ENCODE assay signal across 28 mouse cellular contexts in genomic region chr1:125721104-125721758, GRCm38 (mm10). TPM values are rescaled to one million over a fixed set of nuclear protein-coding genes. Genes with fewer than 3 reads are reported as not detected.
DNase-seq lines count a peak whose midpoint lies in the region; ATAC-seq and TF ChIP-seq lines count a peak whose summit lies in the region.
"Had no signal": no experiment of that assay in that cellular context is flagged by ENCODE, and none has a peak within 500 bp of the region (broad histone marks: within the 10 kb centered on the region; RNA-seq: fewer than 3 reads in every experiment).

No protein-coding gene starts in this region.

- H3K27me3 ChIP-seq in intestine, embryonic 14.5 days (replicated peaks; ENCODE audit: control insufficient read depth, insufficient read depth, low read length): no peaks in the 10 kb centered on the region
- H3K27me3 ChIP-seq in intestine, postnatal 0 days (replicated peaks; ENCODE audit: control insufficient read depth, insufficient read depth, low read length): no peaks in the 10 kb centered on the region
- no peaks in the 10 kb centered on the region for H3K27me3 ChIP-seq in stomach, embryonic 15.5 days (replicated peaks)
- H3K27me3 ChIP-seq in kidney, embryonic 14.5 days (ENCODE audit: control insufficient read depth, insufficient read depth, low read length): no peaks in the 10 kb centered on the region
- H3K27me3 ChIP-seq: embryonic facial prominence, embryonic 12.5 days; embryonic facial prominence, embryonic 15.5 days; heart, embryonic 13.5 days; hindbrain, embryonic 12.5 days; hindbrain, embryonic 15.5 days had no signal

- DNase-seq in heart, adult 11 months: peak; percentile 37
- DNase-seq in heart, postnatal 25 days (ENCODE audit: low spot score): no peak
- DNase-seq in intestine, embryonic 14.5 days (ENCODE audit: low spot score): no peak
- no peak for DNase-seq in thymus, postnatal 36 days
- DNase-seq: adrenal gland, adult 8-10 months; adrenal gland, postnatal 25 days; cerebellum, adult 18-20 months; cerebellum, adult 9-10 months; cerebellum, postnatal 14 days; forebrain, postnatal 0 days; gastrocnemius, adult 2 months; gastrocnemius, postnatal 14 days; heart, adult 2 months; heart, postnatal 14 days had no signal

- H3K27ac ChIP-seq in intestine, embryonic 14.5 days (ENCODE audit: low read depth): no peak overlapping the region
- no peak overlapping the region; the same call in 1 of the 2 replicates for H3K27ac ChIP-seq in intestine, postnatal 0 days (ENCODE audit: low read depth, low read length)
- H3K27ac ChIP-seq in stomach, embryonic 15.5 days: no peak overlapping the region
- no peak overlapping the region for H3K27ac ChIP-seq in kidney, embryonic 14.5 days (ENCODE audit: low read depth, low read length)
- H3K27ac ChIP-seq: embryonic facial prominence, embryonic 12.5 days; embryonic facial prominence, embryonic 15.5 days; gastrocnemius, adult 2 months; heart, adult 2 months; heart, embryonic 10.5 days; heart, embryonic 13.5 days; hindbrain, embryonic 12.5 days; hindbrain, embryonic 15.5 days had no signal

- H3K9me3 ChIP-seq in intestine, embryonic 14.5 days (ENCODE audit: control insufficient read depth, low read length): no peaks in the 10 kb centered on the region
- no peaks in the 10 kb centered on the region for H3K9me3 ChIP-seq in intestine, postnatal 0 days (ENCODE audit: control insufficient read depth)
- no peaks in the 10 kb centered on the region for H3K9me3 ChIP-seq in stomach, embryonic 15.5 days
- H3K9me3 ChIP-seq in kidney, embryonic 14.5 days (ENCODE audit: control insufficient read depth, low read length): no peaks in the 10 kb centered on the region
- H3K9me3 ChIP-seq: embryonic facial prominence, embryonic 12.5 days; embryonic facial prominence, embryonic 15.5 days; heart, embryonic 10.5 days; heart, embryonic 13.5 days; hindbrain, embryonic 12.5 days; hindbrain, embryonic 15.5 days had no signal

- ATAC-seq in intestine, embryonic 14.5 days (replicated peaks; ENCODE audit: low FRiP score, low TSS enrichment, low read depth): peak; percentile 37
- peak; percentile 89 for ATAC-seq in intestine, postnatal 0 days
- 0 out of 2 replicates have a peak, but pooled peaks have one; percentile 41 for ATAC-seq in stomach, embryonic 15.5 days (ENCODE audit: insufficient read depth, low FRiP score, low read depth)
- no peak for ATAC-seq in cerebellum, adult (ENCODE audit: insufficient number of reproducible peaks, low FRiP score, low TSS enrichment)
- ATAC-seq in kidney, embryonic 14.5 days (ENCODE audit: low FRiP score, low TSS enrichment): no peak
- ATAC-seq: activated CD4-positive, CD25-positive, alpha-beta regulatory T cell, adult 4 months; forebrain, embryonic 14.5 days; forebrain, postnatal 0 days had no signal

- TF ChIP-seq CTCF in intestine, postnatal 0 days (IDR thresholded peaks at IDR 0.05; ENCODE audit: low read depth): no peak

- H3K9ac ChIP-seq in intestine, embryonic 14.5 days (ENCODE audit: low read length): no peak overlapping the region
- H3K9ac ChIP-seq in intestine, postnatal 0 days (ENCODE audit: low read depth, low read length): no peak overlapping the region
- H3K9ac ChIP-seq in stomach, embryonic 15.5 days: no peak overlapping the region
- H3K9ac ChIP-seq in kidney, embryonic 14.5 days (ENCODE audit: low read depth, low read length): no peak overlapping the region
- H3K9ac ChIP-seq: embryonic facial prominence, embryonic 12.5 days; embryonic facial prominence, embryonic 15.5 days; forebrain, postnatal 0 days; heart, embryonic 13.5 days; hindbrain, embryonic 12.5 days; hindbrain, embryonic 15.5 days had no signal

- H3K4me3 ChIP-seq in intestine, embryonic 14.5 days (ENCODE audit: low read depth, low read length): no peak overlapping the region
- H3K4me3 ChIP-seq in intestine, postnatal 0 days (ENCODE audit: low read depth, low read length): no peak overlapping the region
- H3K4me3 ChIP-seq in stomach, embryonic 15.5 days (replicated peaks): no peak overlapping the region
- H3K4me3 ChIP-seq in kidney, embryonic 14.5 days (ENCODE audit: low read length): no peak overlapping the region
- H3K4me3 ChIP-seq: embryonic facial prominence, embryonic 12.5 days; embryonic facial prominence, embryonic 15.5 days; gastrocnemius, adult 2 months; heart, adult 2 months; heart, embryonic 10.5 days; heart, embryonic 13.5 days; hindbrain, embryonic 12.5 days; hindbrain, embryonic 15.5 days had no signal

- no peaks in the 10 kb centered on the region for H3K4me1 ChIP-seq in intestine, embryonic 14.5 days (replicated peaks; ENCODE audit: control insufficient read depth, insufficient read depth, low read length)
- 0 out of 2 replicates have a peak, but pooled peaks cover 2% of the 10 kb centered on the region for H3K4me1 ChIP-seq in intestine, postnatal 0 days (replicated peaks; ENCODE audit: control insufficient read depth, insufficient read depth, low read length)
- no peaks in the 10 kb centered on the region for H3K4me1 ChIP-seq in stomach, embryonic 15.5 days
- H3K4me1 ChIP-seq in kidney, embryonic 14.5 days (ENCODE audit: control insufficient read depth, insufficient read depth, low read length): no peaks in the 10 kb centered on the region
- H3K4me1 ChIP-seq: embryonic facial prominence, embryonic 12.5 days; embryonic facial prominence, embryonic 15.5 days; hindbrain, embryonic 12.5 days; hindbrain, embryonic 15.5 days had no signal

- WGBS in intestine, embryonic 14.5 days: 91% methylated on average over 12 of the region's 12 CpGs
- WGBS in intestine, postnatal 0 days: 77% methylated on average over 12 of the region's 12 CpGs
- WGBS in stomach, embryonic 15.5 days: 85% methylated on average over 12 of the region's 12 CpGs
- 89% methylated on average over 12 of the region's 12 CpGs for WGBS in kidney, embryonic 14.5 days

- intact Hi-C loops in heart, postnatal 25 days (cut with DNase I): no loop called here

- no peaks in the 10 kb centered on the region for H3K36me3 ChIP-seq in intestine, embryonic 14.5 days (ENCODE audit: control insufficient read depth, insufficient read depth, low read length)
- H3K36me3 ChIP-seq in intestine, postnatal 0 days (ENCODE audit: control insufficient read depth, insufficient read depth): no peaks in the 10 kb centered on the region
- no peaks in the 10 kb centered on the region for H3K36me3 ChIP-seq in stomach, embryonic 15.5 days
- H3K36me3 ChIP-seq in kidney, embryonic 14.5 days (ENCODE audit: control insufficient read depth, insufficient read depth, low read length): no peaks in the 10 kb centered on the region
- H3K36me3 ChIP-seq: embryonic facial prominence, embryonic 12.5 days; embryonic facial prominence, embryonic 15.5 days; heart, embryonic 10.5 days; heart, embryonic 13.5 days; hindbrain, embryonic 12.5 days; hindbrain, embryonic 15.5 days had no signal

- no peak overlapping the region for H3K4me2 ChIP-seq in intestine, embryonic 14.5 days (ENCODE audit: low read length)
- H3K4me2 ChIP-seq in intestine, postnatal 0 days (replicated peaks; ENCODE audit: low read depth): peak overlapping the region; percentile 28; the same call in 1 of the 2 replicates
- H3K4me2 ChIP-seq in stomach, embryonic 15.5 days: no peak overlapping the region
- H3K4me2 ChIP-seq in kidney, embryonic 14.5 days (replicated peaks; ENCODE audit: low read depth, low read length): no peak overlapping the region
- H3K4me2 ChIP-seq: embryonic facial prominence, embryonic 12.5 days; embryonic facial prominence, embryonic 15.5 days; heart, embryonic 13.5 days; hindbrain, embryonic 12.5 days; hindbrain, embryonic 15.5 days had no signal

RNA-seq across cellular contexts. Expression of gene Gpr39, which starts 44.4 kb away (rescaled TPM):
- total RNA-seq in heart, postnatal 25 days (2021): under 1 TPM; 0.44 to 0.53 TPM
- 5.7 and 6.3 TPM in 2 replicates for polyA plus RNA-seq in intestine, embryonic 14.5 days (2014; fragmentation: Nextera tagmentation; extraction: Ambion mirVana)
- polyA plus RNA-seq in intestine, postnatal 0 days (2015; fragmentation: Nextera tagmentation; extraction: Ambion mirVana): 6.8 TPM in 2 replicates
- polyA plus RNA-seq in stomach, embryonic 15.5 days (2015; fragmentation: Nextera tagmentation; extraction: Ambion mirVana): 6.5 and 8.7 TPM in 2 replicates
- polyA plus RNA-seq in kidney, embryonic 14.5 days (2014; fragmentation: Nextera tagmentation; extraction: Ambion mirVana): 2.8 and 3.7 TPM in 2 replicates
- total RNA-seq: gastrocnemius, adult 2 months; gastrocnemius, postnatal 14 days; hematopoietic stem cell, adult 5-6 weeks had no signal
- polyA plus RNA-seq: activated CD4-positive, CD25-positive, alpha-beta regulatory T cell, adult 4 months; embryonic facial prominence, embryonic 12.5 days; forebrain, embryonic 11.5 days; forebrain, embryonic 14.5 days; forebrain, postnatal 0 days had no signal

Comparison
In these comparisons a context has a peak if more than half of its experiments do, and no peak if none do; other contexts are left out.
1. ATAC-seq: peak in intestine, embryonic 14.5 days (single experiment), intestine, postnatal 0 days (single experiment) and stomach, embryonic 15.5 days (single experiment); none in cerebellum, adult (single experiment) and kidney, embryonic 14.5 days (single experiment).